Mouse (Mus musculus): Measurements from ENCODE around the gene Intu.

DNA sequence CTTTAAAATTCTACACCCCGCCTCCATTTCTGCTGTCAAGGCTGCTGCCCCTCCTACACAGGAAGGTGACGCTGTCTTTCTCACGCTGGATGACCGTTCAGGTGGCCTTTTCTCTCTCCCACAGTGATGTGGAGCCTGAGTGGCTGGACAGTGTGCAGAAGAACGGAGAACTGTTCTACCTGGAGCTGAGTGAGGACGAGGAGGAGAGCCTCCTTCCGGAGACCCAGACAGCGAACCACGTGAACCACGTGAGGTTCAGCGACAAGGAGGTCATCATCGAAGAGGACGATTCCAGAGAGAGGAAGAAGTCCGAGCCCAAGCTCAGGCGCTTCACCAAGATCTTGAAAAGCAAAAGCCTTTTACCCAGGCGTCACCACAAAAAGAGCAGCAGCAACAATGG is 122.5 kb downstream of the Intu start:
- TF ChIP-seq CTCF (IDR thresholded peaks at IDR 0.05; ENCODE audit: borderline replicate concordance, insufficient read depth, low read depth, low read length) (no peak), POLR2A (IDR thresholded peaks at IDR 0.05; ENCODE audit: borderline replicate concordance, insufficient read depth, low read length) (no peak)
